Mouse (Mus musculus): ENCODE results near the gene Phlpp2. TPM values are rescaled to one million over a fixed set of nuclear protein-coding genes. Genes with fewer than 3 reads are reported as not detected.

The Phlpp2 gene
- total and polyA plus RNA-seq, 3 experiments = 1.7 to 5.9 TPM; not detected in 1

DNA sequence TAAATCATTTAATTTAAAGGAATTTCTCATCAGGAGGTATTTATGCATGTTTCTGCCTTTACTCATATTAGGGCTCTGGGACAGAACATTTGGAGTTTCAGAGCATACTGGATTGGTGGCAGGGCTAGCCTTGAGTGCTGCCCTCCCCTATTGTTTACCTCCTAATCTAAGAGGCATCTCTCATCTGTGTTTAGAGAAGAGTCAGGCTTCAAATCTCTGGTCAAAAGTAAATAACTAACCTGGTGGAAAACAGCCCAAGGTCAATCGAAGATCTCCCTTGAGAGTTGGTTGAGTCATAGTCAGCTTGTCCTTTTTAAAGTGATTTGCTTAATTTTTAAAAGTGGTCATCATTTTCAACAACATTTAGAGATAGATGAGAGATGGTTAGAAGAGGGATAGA lies 124.6 kb downstream of the Phlpp2 start:
- Histone ChIP-seq H3K9me3 (replicated peaks; ENCODE audit: insufficient read depth, low read length) (no peaks in the 10 kb centered on the region), H3K27me3 (ENCODE audit: control insufficient read depth in 1 of 2, insufficient read depth in 2 of 2, low read length in 2 of 2) (no peaks in the 10 kb centered on the region), H3K9ac (ENCODE audit: control insufficient read depth, low read depth, low read length, poor library complexity, severe bottlenecking) (no peak overlapping the region), H3K79me2 (ENCODE audit: control insufficient read depth, insufficient read depth, low read length, poor library complexity) (no peaks in the 10 kb centered on the region), H3K4me1 (ENCODE audit: control insufficient read depth in 1 of 2, insufficient read depth in 2 of 2, low read length in 2 of 2) (no peaks in the 10 kb centered on the region), H3K27ac (ENCODE audit: control insufficient read depth, low read depth, low read length) (no peak overlapping the region), H3K36me3 (ENCODE audit: control insufficient read depth in 1 of 2, insufficient read depth in 2 of 2, low read length in 2 of 2) (no peaks in the 10 kb centered on the region), H3K4me3 (ENCODE audit: control insufficient read depth in 1 of 2, insufficient read depth in 1 of 2, low read depth in 2 of 2, low read length in 2 of 2) (no peak overlapping the region)
- no peak for DNase-seq (ENCODE audit: low read depth, low spot score)
- no peak for TF ChIP-seq MEF2A (IDR thresholded peaks at IDR 0.05; ENCODE audit: extremely low read depth, insufficient replicate concordance, low read depth, low read length, poor library complexity, severe bottlenecking)
- no peak for TF ChIP-seq MYB (IDR thresholded peaks at IDR 0.05; ENCODE audit: low read depth, low read length)
- TF ChIP-seq ZC3H11A (IDR thresholded peaks at IDR 0.05; ENCODE audit: low read depth, low read length) = no peak
- no peak for TF ChIP-seq EP300 (IDR thresholded peaks at IDR 0.05; ENCODE audit: low read depth in 1 of 2, low read length in 2 of 2)
- no peak for TF ChIP-seq POLR2AphosphoS2 (IDR thresholded peaks at IDR 0.05; ENCODE audit: low read length)
- TF ChIP-seq SMC3 (IDR thresholded peaks at IDR 0.05; ENCODE audit: low read depth, low read length) = no peak
- TF ChIP-seq ETS1 (IDR thresholded peaks at IDR 0.05; ENCODE audit: low read depth, low read length) = no peak
- no peak for TF ChIP-seq MAX (IDR thresholded peaks at IDR 0.05; ENCODE audit: low read length)
- no peak for TF ChIP-seq ZNF384 (IDR thresholded peaks at IDR 0.05; ENCODE audit: low read depth, low read length)
- no peak for TF ChIP-seq MAFK (IDR thresholded peaks at IDR 0.05; ENCODE audit: borderline replicate concordance, low read depth, low read length)
- TF ChIP-seq NRF1 (IDR thresholded peaks at IDR 0.05; ENCODE audit: insufficient read depth, low read depth, low read length, poor library complexity, severe bottlenecking) = no peak
- TF ChIP-seq TCF12 (IDR thresholded peaks at IDR 0.05; ENCODE audit: low read depth, low read length) = no peak
- TF ChIP-seq UBTF (IDR thresholded peaks at IDR 0.05; ENCODE audit: borderline replicate concordance, insufficient read depth, low read depth, low read length) = no peak
- TF ChIP-seq TBP (IDR thresholded peaks at IDR 0.05; ENCODE audit: low read depth, low read length) = no peak
- no peak for TF ChIP-seq JUND (IDR thresholded peaks at IDR 0.05; ENCODE audit: low read depth, low read length)
- TF ChIP-seq POLR2AphosphoS5 (IDR thresholded peaks at IDR 0.05; ENCODE audit: borderline replicate concordance, low read depth, low read length) = no peak

Other genes with a start within 250 kb of the Phlpp2 start
- 30.2 and 33.1 TPM in 2 replicates for gene Ist1, start 175.3 kb upstream of the Phlpp2 start, total RNA-seq (2012; rRNA removed)
- gene Ist1, start 175.3 kb upstream of the Phlpp2 start, polyA plus RNA-seq (2012; ENCODE audit: insufficient read depth in 1 of 2, insufficient read length in 2 of 2, low read depth in 1 of 2, low replicate concordance in 2 of 2, missing spikeins in 1 of 2) = 100 to 1,000 TPM in 1 of 2 experiments, 10 to 100 TPM in 1; 50.4 to 126 TPM
- gene Zfp821, start 163.0 kb upstream of the Phlpp2 start, total RNA-seq (2012; rRNA removed) = 5.2 and 5.5 TPM in 2 replicates
- 10 to 100 TPM in 1 of 2 experiments, not detected in 1; 10.1 TPM for gene Zfp821, start 163.0 kb upstream of the Phlpp2 start, polyA plus RNA-seq (2012; ENCODE audit: insufficient read depth in 1 of 2, insufficient read length in 2 of 2, low read depth in 1 of 2, low replicate concordance in 2 of 2, missing spikeins in 1 of 2)
- gene Atxn1l, start 130.8 kb upstream of the Phlpp2 start, total RNA-seq (2012; rRNA removed) = 3.8 and 4.1 TPM in 2 replicates
- 1 to 10 TPM in 1 of 2 experiments, not detected in 1; 9.5 TPM for gene Atxn1l, start 130.8 kb upstream of the Phlpp2 start, polyA plus RNA-seq (2012; ENCODE audit: insufficient read depth in 1 of 2, insufficient read length in 2 of 2, low read depth in 1 of 2, low replicate concordance in 2 of 2, missing spikeins in 1 of 2)
- 33.7 and 34.6 TPM in 2 replicates for gene Ap1g1, start 90.0 kb upstream of the Phlpp2 start, total RNA-seq (2012; rRNA removed)
- 100 to 1,000 TPM in 1 of 2 experiments, 10 to 100 TPM in 1; 46.6 to 456 TPM for gene Ap1g1, start 90.0 kb upstream of the Phlpp2 start, polyA plus RNA-seq (2012; ENCODE audit: insufficient read depth in 1 of 2, insufficient read length in 2 of 2, low read depth in 1 of 2, low replicate concordance in 2 of 2, missing spikeins in 1 of 2)
- gene Marveld3, start 93.7 kb downstream of the Phlpp2 start, total RNA-seq (2012; rRNA removed) = not detected in 2 replicates
- not detected for gene Marveld3, start 93.7 kb downstream of the Phlpp2 start, polyA plus RNA-seq (2012; ENCODE audit: insufficient read depth in 1 of 2, insufficient read length in 2 of 2, low read depth in 1 of 2, low replicate concordance in 2 of 2, missing spikeins in 1 of 2)
- gene Tat, start 121.9 kb downstream of the Phlpp2 start, total RNA-seq (2012; rRNA removed) = not detected in 2 replicates
- gene Tat, start 121.9 kb downstream of the Phlpp2 start, polyA plus RNA-seq (2012; ENCODE audit: insufficient read depth in 1 of 2, insufficient read length in 2 of 2, low read depth in 1 of 2, low replicate concordance in 2 of 2, missing spikeins in 1 of 2) = not detected
- not detected in 2 replicates for gene Chst4, start 171.2 kb downstream of the Phlpp2 start, total RNA-seq (2012; rRNA removed)
- not detected for gene Chst4, start 171.2 kb downstream of the Phlpp2 start, polyA plus RNA-seq (2012; ENCODE audit: insufficient read depth in 1 of 2, insufficient read length in 2 of 2, low read depth in 1 of 2, low replicate concordance in 2 of 2, missing spikeins in 1 of 2)
- not detected in 2 replicates for gene Zfp612, start 211.2 kb downstream of the Phlpp2 start, total RNA-seq (2012; rRNA removed)
- gene Zfp612, start 211.2 kb downstream of the Phlpp2 start, polyA plus RNA-seq (2012; ENCODE audit: insufficient read depth in 1 of 2, insufficient read length in 2 of 2, low read depth in 1 of 2, low replicate concordance in 2 of 2, missing spikeins in 1 of 2) = not detected
- gene Gm21964, start 232.7 kb downstream of the Phlpp2 start, total RNA-seq (2012; rRNA removed) = not detected in 2 replicates
- gene Gm21964, start 232.7 kb downstream of the Phlpp2 start, polyA plus RNA-seq (2012; ENCODE audit: insufficient read depth in 1 of 2, insufficient read length in 2 of 2, low read depth in 1 of 2, low replicate concordance in 2 of 2, missing spikeins in 1 of 2) = not detected
- not detected in 2 replicates for gene Gm17720, start 234.2 kb downstream of the Phlpp2 start, total RNA-seq (2012; rRNA removed)
- gene Gm17720, start 234.2 kb downstream of the Phlpp2 start, polyA plus RNA-seq (2012; ENCODE audit: insufficient read depth in 1 of 2, insufficient read length in 2 of 2, low read depth in 1 of 2, low replicate concordance in 2 of 2, missing spikeins in 1 of 2) = not detected